Mouse (Mus musculus): ENCODE results near the gene Igfn1. TPM values are rescaled to one million over a fixed set of nuclear protein-coding genes. Genes with fewer than 3 reads are reported as not detected.

Igfn1 gene
- not detected for polyA plus RNA-seq (2021)

DNA sequence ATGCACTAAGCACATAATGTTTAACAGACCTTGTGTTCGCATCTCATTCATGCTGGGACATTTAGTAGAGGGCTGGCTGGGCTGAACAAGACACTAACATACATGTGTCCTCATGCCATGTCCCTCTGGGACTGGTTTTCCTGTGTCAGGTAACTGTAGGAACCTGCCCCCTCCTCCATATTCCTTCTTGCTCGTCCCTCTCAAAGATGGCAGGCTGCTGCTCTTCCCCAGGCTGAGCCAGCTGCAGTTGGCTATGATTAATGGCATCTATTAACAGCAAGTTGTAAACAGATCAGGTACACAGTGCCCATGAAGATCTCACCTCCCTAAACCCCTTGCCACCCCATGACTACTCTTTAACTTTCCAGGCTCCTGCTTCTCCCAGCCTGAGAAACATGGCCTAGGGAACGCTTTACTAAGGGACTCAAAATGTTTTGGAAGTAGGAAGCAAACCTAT is at the start of gene Igfn1:
Gene Igfn1 (minus strand): TSS at position 51 of the 457 bp plus-strand sequence.
- no peak for TF ChIP-seq CTCF (IDR thresholded peaks at IDR 0.05)
- POLR2A ChIA-PET, result no interaction called here
- in situ Hi-C loops (cut with MboI; ENCODE audit: low pct_unique_long_range_greater_than_20kb), result no loop called here
- peaks cover 9% of the 10 kb centered on the region for H3K27me3 ChIP-seq
- ATAC-seq, result no peak
- DNase-seq (ENCODE audit: low read depth, low spot score), result no peak
- CTCF ChIA-PET, result no interaction called here

GRCm38 (mm10) chr1:136055771-136056170 is 49.6 kb upstream of the Igfn1 start:
- CTCF ChIA-PET, result interaction anchor here (1.2 to 1.6 kb wide), 3 partner anchors 10 to 112 kb away, joined by 3 to 7 read pairs (median 6); no protein-coding TSS in a partner anchor
- in situ Hi-C loops (cut with MboI; ENCODE audit: low pct_unique_long_range_greater_than_20kb), result no loop called here
- POLR2A ChIA-PET, result no interaction called here
- no peak for TF ChIP-seq CTCF (IDR thresholded peaks at IDR 0.05)
- DNase-seq (ENCODE audit: low read depth, low spot score) (no peak), ATAC-seq (no peak)
- peaks cover 6% of the 10 kb centered on the region for H3K27me3 ChIP-seq

- DNase-seq (ENCODE audit: low read depth, low spot score), result no peak
Measured at GRCm38 (mm10) chr1:136052547-136052946, 46.4 kb upstream of the Igfn1 start, which contains the start of gene Cacna1s. Gene Cacna1s, plus strand, starts transcription at chr1:136052750.

DNA sequence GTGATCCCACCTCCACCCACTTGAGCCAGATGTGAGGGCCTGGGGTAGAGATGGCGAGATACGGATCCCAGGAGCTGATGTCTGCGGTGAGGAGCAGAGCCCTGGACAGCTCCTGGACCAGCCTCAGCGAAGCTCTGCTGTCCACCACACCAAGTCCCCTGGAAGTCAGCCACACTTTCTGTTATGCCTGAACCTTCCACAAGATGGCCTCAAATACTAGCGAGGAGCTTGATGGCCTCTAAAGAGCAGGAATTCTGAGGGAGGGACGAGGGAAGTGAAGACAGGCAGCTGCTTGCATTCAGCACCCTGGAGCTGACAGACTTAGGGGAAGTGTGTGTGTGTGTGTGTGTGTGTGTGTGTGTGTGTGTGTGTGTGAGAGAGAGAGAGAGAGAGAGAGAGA is 45.3 kb upstream of the Igfn1 start:
- POLR2A ChIA-PET, result no interaction called here

More at GRCm38 (mm10) chr1:136052547-136052946, 46.4 kb upstream of the Igfn1 start, which contains the start of gene Cacna1s:
- POLR2A ChIA-PET, result no interaction called here
- CTCF ChIA-PET, result interaction anchor here (1.5 to 1.8 kb wide), 2 partner anchors 12 to 20 kb away, joined by 4 read pairs; no protein-coding TSS in a partner anchor
- in situ Hi-C loops (cut with MboI; ENCODE audit: low pct_unique_long_range_greater_than_20kb), result no loop called here
- no peak for ATAC-seq
- TF ChIP-seq CTCF (IDR thresholded peaks at IDR 0.05), result no peak
- peaks cover 17% of the 10 kb centered on the region for H3K27me3 ChIP-seq

GRCm38 (mm10) chr1:136051013-136051315 is 44.8 kb upstream of the Igfn1 start:
- DNase-seq (ENCODE audit: low read depth, low spot score) (no peak), ATAC-seq (no peak)
- CTCF ChIA-PET, result interaction anchor here (0.7 to 3.4 kb wide), 9 partner anchors 10 to 124 kb away, joined by 3 to 13 read pairs (median 4); no protein-coding TSS in a partner anchor
- POLR2A ChIA-PET, result no interaction called here
- no peak for TF ChIP-seq CTCF (IDR thresholded peaks at IDR 0.05)
- peaks cover 17% of the 10 kb centered on the region for H3K27me3 ChIP-seq
- in situ Hi-C loops (cut with MboI; ENCODE audit: low pct_unique_long_range_greater_than_20kb), result no loop called here

More for the DNA sequence above, 45.3 kb upstream of the Igfn1 start:
- in situ Hi-C loops (cut with MboI; ENCODE audit: low pct_unique_long_range_greater_than_20kb), result no loop called here
- DNase-seq (ENCODE audit: low read depth, low spot score), result peak; percentile 49
- no peak for TF ChIP-seq CTCF (IDR thresholded peaks at IDR 0.05)
- peak; percentile 75 for ATAC-seq
- H3K27me3 ChIP-seq, result peaks cover 17% of the 10 kb centered on the region
- CTCF ChIA-PET, result interaction anchor here (0.7 to 3.4 kb wide), 11 partner anchors 10 to 124 kb away, joined by 3 to 13 read pairs (median 4); no protein-coding TSS in a partner anchor

- ChIA-PET CTCF (interaction anchor here (1.2 to 3.4 kb wide), 5 partner anchors 8 to 125 kb away, joined by 3 to 13 read pairs (median 4); no protein-coding TSS in a partner anchor), POLR2A (no interaction called here)
- no peak for DNase-seq (ENCODE audit: low read depth, low spot score)
- no peak for ATAC-seq
- TF ChIP-seq CTCF (IDR thresholded peaks at IDR 0.05), result no peak
- peaks cover 17% of the 10 kb centered on the region for H3K27me3 ChIP-seq
- in situ Hi-C loops (cut with MboI; ENCODE audit: low pct_unique_long_range_greater_than_20kb), result no loop called here
Measured at GRCm38 (mm10) chr1:136050312-136051012, 44.3 kb upstream of the Igfn1 start, which contains the start of gene Ascl5. Gene Ascl5, plus strand, starts transcription at chr1:136050804.

DNA sequence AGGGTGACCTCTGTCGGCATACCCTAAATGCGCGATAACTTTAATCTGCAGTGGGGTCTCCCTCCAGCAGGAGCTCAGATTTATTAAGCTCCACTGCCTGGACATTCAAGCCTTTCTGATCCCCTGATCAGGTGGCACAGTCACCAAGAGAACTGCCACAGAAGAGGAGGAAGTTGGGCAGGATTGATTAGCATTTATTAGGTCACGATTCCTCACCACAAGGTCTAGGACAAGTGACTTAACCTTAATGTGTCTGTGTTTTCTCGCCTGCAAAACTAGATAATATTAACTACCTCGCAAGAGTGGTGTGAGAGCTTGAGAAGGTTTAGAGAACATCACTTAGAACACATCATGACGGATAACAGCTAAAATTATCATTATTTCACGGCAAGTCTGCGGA is 41.8 kb upstream of the Igfn1 start:
- H3K27me3 ChIP-seq, result peaks cover 14% of the 10 kb centered on the region
- DNase-seq (ENCODE audit: low read depth, low spot score) (no peak), ATAC-seq (no peak)
- TF ChIP-seq CTCF (IDR thresholded peaks at IDR 0.05), result no peak
- in situ Hi-C loops (cut with MboI; ENCODE audit: low pct_unique_long_range_greater_than_20kb), result loop anchor here (5.0 kb wide), 2 partner anchors 64 to 124 kb away; no protein-coding TSS in a partner anchor
- POLR2A ChIA-PET, result interaction anchor here (0.6 to 1.1 kb wide), 3 partner anchors 26 to 279 kb away, joined by 3 to 14 read pairs (median 3); no protein-coding TSS in a partner anchor
- CTCF ChIA-PET, result interaction anchor here (0.8 to 1.4 kb wide), 5 partner anchors 12 to 120 kb away, joined by 3 to 7 read pairs (median 3); no protein-coding TSS in a partner anchor

DNA sequence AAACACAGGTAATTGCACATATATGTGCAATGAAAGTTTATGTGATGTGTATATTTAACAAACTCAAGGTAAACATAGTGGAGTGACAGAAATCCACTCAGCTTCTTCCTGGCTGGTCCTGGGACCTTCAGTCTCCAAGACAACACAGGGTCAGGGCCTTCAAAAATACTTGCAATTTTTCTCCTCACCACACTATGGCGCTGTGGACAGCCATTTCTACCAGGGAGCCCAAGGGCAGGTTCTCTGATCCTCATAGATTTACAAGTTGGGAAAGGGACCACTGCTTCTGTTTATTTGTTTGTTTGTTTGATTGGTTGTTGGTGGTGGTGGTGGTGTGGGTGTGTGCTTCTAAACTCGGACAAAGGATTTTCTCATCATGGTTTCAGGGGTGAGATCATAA is 41.3 kb upstream of the Igfn1 start:
- TF ChIP-seq CTCF (IDR thresholded peaks at IDR 0.05), result no peak
- no peak for DNase-seq (ENCODE audit: low read depth, low spot score)
- no peak for ATAC-seq
- POLR2A ChIA-PET, result interaction anchor here (0.6 to 1.1 kb wide), 2 partner anchors 26 to 111 kb away, joined by 3 to 14 read pairs; no protein-coding TSS in a partner anchor
- peaks cover 14% of the 10 kb centered on the region for H3K27me3 ChIP-seq
- CTCF ChIA-PET, result interaction anchor here (0.8 to 1.4 kb wide), 5 partner anchors 12 to 120 kb away, joined by 3 to 7 read pairs (median 3); no protein-coding TSS in a partner anchor
- in situ Hi-C loops (cut with MboI; ENCODE audit: low pct_unique_long_range_greater_than_20kb), result loop anchor here (5.0 kb wide), 2 partner anchors 65 to 125 kb away; no protein-coding TSS in a partner anchor

DNA sequence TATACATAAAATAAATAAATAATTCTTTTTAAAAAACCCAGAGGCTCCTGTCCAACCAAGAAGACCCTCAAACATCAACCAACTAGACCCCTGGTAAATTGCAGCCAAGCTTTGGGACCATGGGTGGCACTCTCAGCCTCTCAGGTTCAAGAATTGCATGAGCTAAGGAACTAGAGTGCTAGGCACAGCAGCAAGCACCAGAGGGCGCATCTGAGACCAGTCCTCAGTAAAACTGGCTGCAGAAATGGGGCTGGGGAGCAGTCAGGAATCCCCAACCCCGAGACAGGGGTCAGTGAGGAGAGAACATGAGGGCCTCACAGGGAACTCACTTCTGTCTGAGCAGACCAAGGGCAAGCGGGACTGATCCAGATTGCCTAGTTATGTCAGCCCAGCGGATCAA is 39.6 kb upstream of the Igfn1 start:
- TF ChIP-seq CTCF (IDR thresholded peaks at IDR 0.05), result no peak
- ATAC-seq, result no peak
- H3K27me3 ChIP-seq, result peaks cover 11% of the 10 kb centered on the region

GRCm38 (mm10) chr1:136040874-136041273 is 34.7 kb upstream of the Igfn1 start:
- POLR2A ChIA-PET, result interaction anchor here (1.2 kb wide), 1 partner anchor 17 kb away, joined by 3 read pairs; no protein-coding TSS in a partner anchor
- CTCF ChIA-PET, result interaction anchor here (2.4 kb wide), 1 partner anchor 10 kb away, joined by 9 read pairs; the partner anchor contains the start of gene Ascl5
- no peak for ATAC-seq
- no peak for TF ChIP-seq CTCF (IDR thresholded peaks at IDR 0.05)
- in situ Hi-C loops (cut with MboI; ENCODE audit: low pct_unique_long_range_greater_than_20kb), result no loop called here
- no peaks in the 10 kb centered on the region for H3K27me3 ChIP-seq
- DNase-seq (ENCODE audit: low read depth, low spot score), result no peak

More for the DNA sequence above, 39.6 kb upstream of the Igfn1 start:
- CTCF ChIA-PET, result interaction anchor here (0.7 to 1.6 kb wide), 12 partner anchors 10 to 122 kb away, joined by 3 to 8 read pairs (median 4); no protein-coding TSS in a partner anchor
- in situ Hi-C loops (cut with MboI; ENCODE audit: low pct_unique_long_range_greater_than_20kb), result loop anchor here (5.0 kb wide), 2 partner anchors 67 to 127 kb away; no protein-coding TSS in a partner anchor
- no peak for DNase-seq (ENCODE audit: low read depth, low spot score)
- POLR2A ChIA-PET, result no interaction called here
